Mouse (Mus musculus): Measurements from ENCODE around the gene Mkrn2. TPM values are rescaled to one million over a fixed set of nuclear protein-coding genes. Genes with fewer than 3 reads are reported as not detected.

The Mkrn2 gene
- polyA plus RNA-seq, 1 experiment from 2014 or later = 35.9 TPM

- Histone ChIP-seq H3K4me3 (ENCODE audit: low read depth, low read length) (no peak overlapping the region), H3K9ac (ENCODE audit: low read depth, low read length) (no peak overlapping the region), H3K27me3 (ENCODE audit: control insufficient read depth, insufficient read depth, low read depth, low read length) (no peaks in the 10 kb centered on the region), H3K4me1 (ENCODE audit: control insufficient read depth, insufficient read depth, low read length) (no peaks in the 10 kb centered on the region), H3K4me2 (ENCODE audit: low read length) (no peak overlapping the region), H3K36me3 (ENCODE audit: control insufficient read depth, insufficient read depth, low read length) (no peaks in the 10 kb centered on the region), H3K9me3 (replicated peaks; ENCODE audit: control insufficient read depth, low read length, poor library complexity, severe bottlenecking) (no peaks in the 10 kb centered on the region), H3K27ac (ENCODE audit: low read length) (no peak overlapping the region)
- 68% methylated on average over 3 of the region's 3 CpGs for WGBS
- ATAC-seq = no peak
Observed at GRCm38 (mm10) chr6:115595667-115596066, 6.0 kb upstream of the Mkrn2 start.

GRCm38 (mm10) chr6:115601322-115601714 lies 384 bp upstream of the Mkrn2 start:
- Histone ChIP-seq H3K27me3 (ENCODE audit: control insufficient read depth, insufficient read depth, low read depth, low read length) (no peaks in the 10 kb centered on the region), H3K9me3 (replicated peaks; ENCODE audit: control insufficient read depth, low read length, poor library complexity, severe bottlenecking) (no peaks in the 10 kb centered on the region), H3K4me2 (ENCODE audit: low read length) (peak overlapping the region; percentile 87), H3K9ac (ENCODE audit: low read depth, low read length) (no peak overlapping the region), H3K4me1 (ENCODE audit: control insufficient read depth, insufficient read depth, low read length) (peaks cover 8% of the 10 kb centered on the region), H3K36me3 (ENCODE audit: control insufficient read depth, insufficient read depth, low read length) (no peaks in the 10 kb centered on the region), H3K27ac (ENCODE audit: low read length) (no peak overlapping the region), H3K4me3 (ENCODE audit: low read depth, low read length) (peak overlapping the region; percentile 91)
- WGBS = 75% methylated on average over 4 of the region's 4 CpGs
- ATAC-seq = peak; percentile 21; the same call in 1 of the 2 replicates

GRCm38 (mm10) chr6:115606461-115606860 lies 4.8 kb downstream of the Mkrn2 start:
- ATAC-seq = no peak
- 90% methylated on average over 1 of the region's 1 CpGs for whole genome bisulfite sequencing

GRCm38 (mm10) chr6:115607429-115607828 lies 5.7 kb downstream of the Mkrn2 start:
- Histone ChIP-seq H3K4me1 (ENCODE audit: control insufficient read depth, insufficient read depth, low read length) (peaks cover 7% of the 10 kb centered on the region), H3K4me2 (ENCODE audit: low read length) (no peak overlapping the region), H3K36me3 (ENCODE audit: control insufficient read depth, insufficient read depth, low read length) (no peaks in the 10 kb centered on the region), H3K9me3 (replicated peaks; ENCODE audit: control insufficient read depth, low read length, poor library complexity, severe bottlenecking) (no peaks in the 10 kb centered on the region), H3K9ac (ENCODE audit: low read depth, low read length) (no peak overlapping the region), H3K27ac (ENCODE audit: low read length) (no peak overlapping the region), H3K4me3 (ENCODE audit: low read depth, low read length) (no peak overlapping the region), H3K27me3 (ENCODE audit: control insufficient read depth, insufficient read depth, low read depth, low read length) (no peaks in the 10 kb centered on the region)
- ATAC-seq = no peak
- 59% methylated on average over 4 of the region's 4 CpGs for WGBS

More at GRCm38 (mm10) chr6:115606461-115606860, 4.8 kb downstream of the Mkrn2 start:
- Histone ChIP-seq H3K4me2 (ENCODE audit: low read length) (no peak overlapping the region), H3K27ac (ENCODE audit: low read length) (no peak overlapping the region), H3K9ac (ENCODE audit: low read depth, low read length) (no peak overlapping the region), H3K36me3 (ENCODE audit: control insufficient read depth, insufficient read depth, low read length) (no peaks in the 10 kb centered on the region), H3K27me3 (ENCODE audit: control insufficient read depth, insufficient read depth, low read depth, low read length) (no peaks in the 10 kb centered on the region), H3K4me3 (ENCODE audit: low read depth, low read length) (no peak overlapping the region), H3K4me1 (ENCODE audit: control insufficient read depth, insufficient read depth, low read length) (peaks cover 8% of the 10 kb centered on the region), H3K9me3 (replicated peaks; ENCODE audit: control insufficient read depth, low read length, poor library complexity, severe bottlenecking) (no peaks in the 10 kb centered on the region)

- WGBS = 66% methylated on average over 3 of the region's 3 CpGs
- Histone ChIP-seq H3K4me2 (ENCODE audit: low read length) (no peak overlapping the region), H3K4me3 (ENCODE audit: low read depth, low read length) (no peak overlapping the region), H3K36me3 (ENCODE audit: control insufficient read depth, insufficient read depth, low read length) (0 out of 2 replicates have a peak, but pooled peaks cover 6% of the 10 kb centered on the region), H3K27ac (ENCODE audit: low read length) (no peak overlapping the region), H3K27me3 (ENCODE audit: control insufficient read depth, insufficient read depth, low read depth, low read length) (no peaks in the 10 kb centered on the region), H3K4me1 (ENCODE audit: control insufficient read depth, insufficient read depth, low read length) (no peaks in the 10 kb centered on the region), H3K9me3 (replicated peaks; ENCODE audit: control insufficient read depth, low read length, poor library complexity, severe bottlenecking) (no peaks in the 10 kb centered on the region), H3K9ac (ENCODE audit: low read depth, low read length) (no peak overlapping the region)
- no peak for ATAC-seq
Observed at GRCm38 (mm10) chr6:115609121-115609520, 7.4 kb downstream of the Mkrn2 start.

GRCm38 (mm10) chr6:115610301-115610700 lies 8.6 kb downstream of the Mkrn2 start:
- Histone ChIP-seq H3K27me3 (ENCODE audit: control insufficient read depth, insufficient read depth, low read depth, low read length) (no peaks in the 10 kb centered on the region), H3K4me1 (ENCODE audit: control insufficient read depth, insufficient read depth, low read length) (no peaks in the 10 kb centered on the region), H3K9ac (ENCODE audit: low read depth, low read length) (no peak overlapping the region), H3K4me2 (ENCODE audit: low read length) (no peak overlapping the region), H3K27ac (ENCODE audit: low read length) (no peak overlapping the region), H3K4me3 (ENCODE audit: low read depth, low read length) (no peak overlapping the region), H3K9me3 (replicated peaks; ENCODE audit: control insufficient read depth, low read length, poor library complexity, severe bottlenecking) (no peaks in the 10 kb centered on the region), H3K36me3 (ENCODE audit: control insufficient read depth, insufficient read depth, low read length) (0 out of 2 replicates have a peak, but pooled peaks cover 6% of the 10 kb centered on the region)
- no peak for ATAC-seq
- WGBS = 92% methylated on average over 5 of the region's 5 CpGs

GRCm38 (mm10) chr6:115613793-115614192 lies 12.1 kb downstream of the Mkrn2 start:
- ATAC-seq = no peak
- H3K4me1 ChIP-seq (ENCODE audit: control insufficient read depth, insufficient read depth, low read length) = no peaks in the 10 kb centered on the region

GRCm38 (mm10) chr6:115615983-115616382 lies 14.3 kb downstream of the Mkrn2 start:
- no peak for ATAC-seq
- peaks cover 46% of the 10 kb centered on the region for H3K36me3 ChIP-seq (ENCODE audit: control insufficient read depth, insufficient read depth, low read length)
- H3K27ac ChIP-seq (ENCODE audit: low read length) = no peak overlapping the region
- no peak overlapping the region for H3K4me2 ChIP-seq (ENCODE audit: low read length)
- 83% methylated on average over 3 of the region's 3 CpGs for WGBS
- H3K9me3 ChIP-seq (replicated peaks; ENCODE audit: control insufficient read depth, low read length, poor library complexity, severe bottlenecking) = no peaks in the 10 kb centered on the region
- H3K4me1 ChIP-seq (ENCODE audit: control insufficient read depth, insufficient read depth, low read length) = no peaks in the 10 kb centered on the region
- H3K9ac ChIP-seq (ENCODE audit: low read depth, low read length) = no peak overlapping the region
- H3K27me3 ChIP-seq (ENCODE audit: control insufficient read depth, insufficient read depth, low read depth, low read length) = no peaks in the 10 kb centered on the region
- H3K4me3 ChIP-seq (ENCODE audit: low read depth, low read length) = no peak overlapping the region

More at GRCm38 (mm10) chr6:115613793-115614192, 12.1 kb downstream of the Mkrn2 start:
- Histone ChIP-seq H3K27ac (ENCODE audit: low read length) (no peak overlapping the region), H3K36me3 (ENCODE audit: control insufficient read depth, insufficient read depth, low read length) (peaks cover 25% of the 10 kb centered on the region), H3K9me3 (replicated peaks; ENCODE audit: control insufficient read depth, low read length, poor library complexity, severe bottlenecking) (no peaks in the 10 kb centered on the region), H3K9ac (ENCODE audit: low read depth, low read length) (no peak overlapping the region), H3K4me3 (ENCODE audit: low read depth, low read length) (no peak overlapping the region), H3K27me3 (ENCODE audit: control insufficient read depth, insufficient read depth, low read depth, low read length) (no peaks in the 10 kb centered on the region), H3K4me2 (ENCODE audit: low read length) (no peak overlapping the region)

- peaks cover 53% of the 10 kb centered on the region for H3K36me3 ChIP-seq (ENCODE audit: control insufficient read depth, insufficient read depth, low read length)
- ATAC-seq = no peak
- H3K4me2 ChIP-seq (ENCODE audit: low read length) = no peak overlapping the region
- no peak overlapping the region for H3K27ac ChIP-seq (ENCODE audit: low read length)
- no peaks in the 10 kb centered on the region for H3K27me3 ChIP-seq (ENCODE audit: control insufficient read depth, insufficient read depth, low read depth, low read length)
- no peak overlapping the region for H3K4me3 ChIP-seq (ENCODE audit: low read depth, low read length)
- H3K4me1 ChIP-seq (ENCODE audit: control insufficient read depth, insufficient read depth, low read length) = no peaks in the 10 kb centered on the region
- no peaks in the 10 kb centered on the region for H3K9me3 ChIP-seq (replicated peaks; ENCODE audit: control insufficient read depth, low read length, poor library complexity, severe bottlenecking)
- H3K9ac ChIP-seq (ENCODE audit: low read depth, low read length) = no peak overlapping the region
- whole genome bisulfite sequencing = 92% methylated on average over 10 of the region's 10 CpGs
Observed at GRCm38 (mm10) chr6:115619818-115620217, 18.1 kb downstream of the Mkrn2 start.
